Mouse (Mus musculus): Measurements from ENCODE around the gene Fbf1. TPM values are rescaled to one million over a fixed set of nuclear protein-coding genes. Genes with fewer than 3 reads are reported as not detected.
"Not testable (repeated sequence)": the region's sequence is repeated elsewhere in the genome, so short reads cannot be mapped to it uniquely, and the experiment has no call there.

The Fbf1 gene
- polyA plus RNA-seq, 1 experiment = 7.6 TPM

DNA sequence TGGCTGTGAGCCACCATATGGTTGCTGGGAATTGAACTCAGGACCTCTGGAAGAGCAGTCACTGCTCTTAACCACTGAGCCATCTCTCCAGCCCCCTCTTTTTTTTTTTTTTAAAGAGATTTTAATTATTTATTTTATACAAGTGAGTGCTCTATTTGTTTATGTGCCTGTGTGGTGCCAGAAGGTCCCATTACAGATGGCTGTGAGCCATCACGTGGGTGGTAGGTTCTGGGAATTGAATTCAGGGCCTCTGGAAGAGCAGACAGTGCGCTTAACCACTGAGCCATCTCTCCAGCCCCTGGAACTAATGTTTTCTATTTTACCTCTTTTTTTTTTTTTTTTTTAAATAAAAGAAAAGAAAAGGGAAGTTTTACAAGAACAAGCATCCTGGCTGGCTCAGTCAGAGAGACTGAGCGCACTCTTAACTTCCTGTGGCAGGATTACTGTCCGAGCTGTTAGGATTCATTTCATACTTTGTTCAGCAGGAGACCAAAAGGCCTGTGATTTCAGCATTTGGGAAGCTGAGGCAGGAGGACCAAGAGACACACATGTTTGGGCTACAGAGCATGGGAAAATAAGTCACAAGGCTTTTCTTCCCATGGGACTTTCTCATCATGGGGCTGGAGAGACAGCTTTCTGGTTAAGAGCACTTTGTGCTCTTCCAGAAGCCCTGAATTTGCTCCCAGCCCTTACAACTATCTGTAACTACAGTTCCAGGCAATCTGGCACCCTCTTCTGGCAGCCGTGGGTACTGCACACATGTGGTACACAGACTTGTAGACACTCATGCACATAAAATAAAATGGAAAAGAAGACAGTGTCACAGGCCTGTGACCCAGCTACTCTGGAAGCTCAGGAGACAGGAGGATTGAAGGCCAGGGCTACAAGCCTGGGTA lies 71.5 kb downstream of the Fbf1 start:
- no peak for DNase-seq (ENCODE audit: low read depth, low spot score)
- 75% methylated on average over 5 of the region's 5 CpGs for WGBS

DNA sequence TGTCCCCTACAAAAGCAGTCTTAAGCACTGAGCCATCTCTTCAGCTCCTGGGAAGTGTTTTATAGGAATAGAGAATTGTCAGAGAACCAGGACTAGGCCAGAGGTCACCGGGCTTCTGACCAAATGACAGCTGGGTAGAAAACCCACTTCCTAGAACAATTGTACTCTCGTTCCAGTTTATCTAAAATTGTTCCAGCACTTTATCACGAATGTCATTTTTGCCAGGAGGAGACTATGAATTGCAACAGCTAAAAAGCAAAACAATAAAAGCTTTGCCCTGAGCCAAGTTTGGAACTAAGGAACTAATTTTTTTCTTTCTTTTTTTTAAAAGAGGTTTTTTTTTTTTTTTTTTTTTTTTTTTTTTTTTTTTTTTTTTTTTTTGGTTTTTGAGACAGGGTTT lies 72.4 kb downstream of the Fbf1 start:
- DNase-seq (ENCODE audit: low read depth, low spot score) = no peak
- WGBS = 33% methylated on average over 3 of the region's 3 CpGs

DNA sequence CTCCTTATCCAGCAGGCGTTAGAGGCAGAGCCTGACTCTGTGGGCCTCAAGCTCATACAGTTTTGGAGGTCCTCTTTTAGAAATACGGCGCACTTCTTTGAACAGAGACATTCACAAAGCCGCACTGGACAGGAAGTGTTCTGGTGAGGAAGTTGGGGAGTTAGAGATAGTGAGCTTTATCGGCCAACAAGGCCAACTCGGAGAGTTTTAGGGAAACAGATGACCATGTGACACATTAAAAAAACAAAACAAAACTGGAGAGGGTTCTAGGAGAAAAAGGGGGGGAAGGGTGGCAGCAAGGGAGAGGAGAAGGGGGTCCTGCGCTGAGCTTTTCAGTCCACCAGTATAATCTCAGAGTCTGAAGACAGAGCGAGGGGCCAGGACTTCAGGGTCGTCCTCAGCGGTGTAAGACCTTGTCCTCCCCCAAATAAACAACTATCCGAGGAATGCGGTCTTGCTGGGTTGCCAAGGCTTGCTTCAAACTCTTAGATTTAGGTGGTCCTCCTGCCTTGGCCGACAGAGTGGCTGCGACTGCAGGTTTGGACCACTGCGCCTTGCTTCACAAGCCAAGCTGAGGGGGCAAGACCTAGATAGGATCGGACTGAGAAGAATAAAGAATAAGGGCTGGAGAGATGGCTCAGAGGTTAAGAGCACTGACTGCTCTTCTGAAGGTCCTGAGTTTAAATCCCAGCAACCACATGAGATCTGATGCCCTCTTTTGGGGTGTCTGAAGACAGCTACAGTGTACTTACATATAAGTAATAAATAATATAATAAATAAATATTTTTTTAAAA lies 74.0 kb downstream of the Fbf1 start:
- DNase-seq (ENCODE audit: low read depth, low spot score) = no peak
- 56% methylated on average over 16 of the region's 16 CpGs for WGBS

DNA sequence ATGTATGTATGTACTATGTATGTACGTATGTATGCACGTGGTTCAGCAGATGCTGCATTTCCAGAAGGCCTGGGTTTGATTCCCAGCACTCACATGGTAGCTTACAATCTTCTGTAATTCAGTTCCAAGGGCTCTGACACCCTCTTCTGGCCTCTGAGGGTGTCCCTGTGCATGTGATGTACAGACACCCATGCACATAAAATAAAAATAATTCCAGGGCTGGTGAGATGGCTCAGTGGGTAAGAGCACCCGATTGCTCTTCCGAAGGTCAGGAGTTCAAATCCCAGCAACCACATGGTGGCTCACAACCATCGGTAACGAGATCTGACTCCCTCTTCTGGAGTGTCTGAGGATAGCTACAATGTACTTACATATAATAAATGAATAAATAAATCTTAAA lies 75.0 kb downstream of the Fbf1 start:
- WGBS = 88% methylated on average over 6 of the region's 6 CpGs
- DNase-seq (ENCODE audit: low read depth, low spot score) = not testable (repeated sequence)

Other genes starting within 250 kb of the Fbf1 start
- 17.3 and 20.7 TPM in 2 replicates for gene Sap30bp, start 234.9 kb downstream of the Fbf1 start, polyA plus RNA-seq (2012; rRNA removed)
- gene Recql5, start 234.7 kb downstream of the Fbf1 start, polyA plus RNA-seq (2012; rRNA removed) = 16.0 and 16.5 TPM in 2 replicates
- gene Itgb4, start 193.5 kb downstream of the Fbf1 start, polyA plus RNA-seq (2012; rRNA removed) = 40.1 and 62.1 TPM in 2 replicates
- 26.3 and 32.0 TPM in 2 replicates for gene Galk1, start 155.4 kb downstream of the Fbf1 start, polyA plus RNA-seq (2012; rRNA removed)
- 265 and 273 TPM in 2 replicates for gene H3f3b, start 140.2 kb downstream of the Fbf1 start, polyA plus RNA-seq (2012; rRNA removed)
- 18.8 and 26.0 TPM in 2 replicates for gene Unk, start 137.8 kb downstream of the Fbf1 start, polyA plus RNA-seq (2012; rRNA removed)
- gene Unc13d, start 90.2 kb downstream of the Fbf1 start, polyA plus RNA-seq (2012; rRNA removed) = 8.0 and 8.6 TPM in 2 replicates
- 166 and 197 TPM in 2 replicates for gene Wbp2, start 81.2 kb downstream of the Fbf1 start, polyA plus RNA-seq (2012; rRNA removed)
- 19.1 and 23.7 TPM in 2 replicates for gene Trim47, start 41.0 kb downstream of the Fbf1 start, polyA plus RNA-seq (2012; rRNA removed)
- gene Trim65, start 37.0 kb downstream of the Fbf1 start, polyA plus RNA-seq (2012; rRNA removed) = 11.1 and 16.3 TPM in 2 replicates
- gene Mrpl38, start 29.3 kb downstream of the Fbf1 start, polyA plus RNA-seq (2012; rRNA removed) = 55.2 and 61.2 TPM in 2 replicates
- gene Ten1, start 30.7 kb upstream of the Fbf1 start, polyA plus RNA-seq (2012; rRNA removed) = 52.3 and 55.4 TPM in 2 replicates
- 86.6 and 168 TPM in 2 replicates for gene Acox1, start 30.9 kb upstream of the Fbf1 start, polyA plus RNA-seq (2012; rRNA removed)
- gene Evpl, start 69.9 kb upstream of the Fbf1 start, polyA plus RNA-seq (2012; rRNA removed) = 6.9 and 8.5 TPM in 2 replicates
- gene Srp68, start 106.1 kb upstream of the Fbf1 start, polyA plus RNA-seq (2012; rRNA removed) = 64.2 and 66.9 TPM in 2 replicates
- gene Galr2, start 112.8 kb upstream of the Fbf1 start, polyA plus RNA-seq (2012; rRNA removed) = 13.1 and 15.3 TPM in 2 replicates
- 19.8 and 24.3 TPM in 2 replicates for gene Exoc7, start 139.1 kb upstream of the Fbf1 start, polyA plus RNA-seq (2012; rRNA removed)
- gene Foxj1, start 167.2 kb upstream of the Fbf1 start, polyA plus RNA-seq (2012; rRNA removed) = 0.07 and 0.21 TPM in 2 replicates
- 4.4 and 4.9 TPM in 2 replicates for gene Rnf157, start 244.9 kb upstream of the Fbf1 start, polyA plus RNA-seq (2012; rRNA removed)

All from large intestine, adult 2 months (tissue).